Mouse (Mus musculus): ENCODE results near the gene Utp4.

GRCm38 (mm10) chr8:106924057-106924456, 30.6 kb downstream of the Utp4 start:
- no peak for TF ChIP-seq CTCF (IDR thresholded peaks at IDR 0.05; ENCODE audit: low read depth, low read length)
- no peak for TF ChIP-seq GATA1 (IDR thresholded peaks at IDR 0.05; ENCODE audit: borderline replicate concordance, low read length)
- no peak for TF ChIP-seq POLR2AphosphoS5 (IDR thresholded peaks at IDR 0.05; ENCODE audit: insufficient replicate concordance, low read depth, low read length)
- TF ChIP-seq GATA2 (IDR thresholded peaks at IDR 0.05; ENCODE audit: borderline replicate concordance, low read depth, low read length), result no peak
- no peak for TF ChIP-seq TAL1 (conservative IDR thresholded peaks at IDR 0.05; ENCODE audit: low read depth, low read length)

All from G1E (cell line).